Mouse (Mus musculus) ZHBTc4 (cell line): ENCODE results near the gene Aatk.

ENCODE experiments used
- DNase-seq: peaks from one replicate; pipeline ENCODE4 v3.0.0-alpha.2; 2011; ENCODE audit warnings: low read depth, low spot score

Aatk gene

DNA sequence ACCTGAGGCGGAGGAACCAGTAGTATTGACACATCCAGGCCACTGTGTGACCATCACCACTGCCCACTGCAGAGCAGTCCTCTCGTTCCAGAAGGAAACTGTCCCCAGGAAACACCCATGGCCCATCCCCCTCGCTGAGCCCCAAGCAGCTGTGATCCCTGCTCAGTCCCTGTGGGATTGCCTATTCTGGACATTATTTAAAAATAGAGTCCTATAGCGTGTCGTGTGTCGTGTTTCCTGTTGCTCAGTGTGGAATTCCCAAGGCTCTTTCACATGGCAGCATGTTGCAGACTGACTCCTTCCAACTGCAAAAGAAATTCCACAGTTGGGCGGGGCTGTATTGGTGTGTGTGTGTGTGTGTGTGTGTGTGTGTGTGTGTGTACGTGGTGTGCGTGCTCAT lies 5.3 kb upstream of the Aatk start:
- no peak for DNase-seq

DNA sequence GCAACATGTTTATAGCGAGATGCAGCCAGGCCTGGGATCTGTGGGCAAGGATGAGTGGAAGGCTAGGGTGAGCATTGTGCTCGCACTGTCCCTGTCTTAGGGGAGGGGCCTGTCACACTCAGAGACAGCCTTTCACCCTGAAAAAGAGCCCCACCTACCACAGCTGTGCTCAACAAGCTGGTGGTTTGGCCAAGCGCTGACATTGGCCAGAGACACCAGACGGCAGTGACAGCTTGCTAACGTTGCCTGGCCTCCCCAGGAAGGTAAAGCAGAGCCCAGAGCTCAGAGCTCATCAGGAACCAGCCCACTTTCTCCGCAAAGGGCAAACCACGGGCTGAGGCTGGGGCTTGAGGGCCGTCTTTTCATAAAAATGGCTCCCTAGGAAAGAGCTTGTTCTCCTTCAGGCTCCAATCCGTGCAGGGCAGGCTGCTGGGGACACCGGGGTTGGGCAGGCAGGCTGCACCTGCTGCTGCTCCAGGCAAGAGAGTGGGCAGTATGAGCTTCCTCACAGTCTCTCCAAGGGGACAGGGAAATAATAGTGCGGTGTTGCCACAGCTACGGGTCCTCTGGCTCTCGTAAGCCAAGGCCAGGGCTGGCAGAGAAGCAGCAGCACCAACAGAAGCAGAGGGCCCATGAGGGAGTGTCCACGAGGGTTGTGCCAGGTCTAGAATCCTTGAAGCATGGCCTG lies 4.3 kb upstream of the Aatk start:
- DNase-seq = peak; percentile 42

DNA sequence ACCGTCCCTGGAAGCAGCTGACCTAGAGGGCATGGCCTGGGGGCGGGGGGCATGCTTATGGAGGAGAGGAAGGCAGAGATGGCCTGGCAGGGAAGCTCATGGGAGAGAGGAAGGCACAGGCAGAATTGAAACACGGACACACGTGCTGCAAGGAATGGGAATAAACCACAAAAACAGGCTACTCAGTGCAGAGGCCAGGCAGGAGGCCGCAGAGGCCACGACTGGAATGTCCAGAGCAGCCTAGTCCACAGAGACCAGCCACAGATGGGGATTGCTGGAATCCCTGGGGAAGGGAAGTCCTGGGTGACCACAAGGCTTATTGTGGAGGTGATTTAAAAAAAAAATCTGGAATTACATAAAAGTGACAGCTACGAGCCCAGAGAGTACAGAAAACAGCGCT lies 2.1 kb upstream of the Aatk start:
- no peak for DNase-seq

DNA sequence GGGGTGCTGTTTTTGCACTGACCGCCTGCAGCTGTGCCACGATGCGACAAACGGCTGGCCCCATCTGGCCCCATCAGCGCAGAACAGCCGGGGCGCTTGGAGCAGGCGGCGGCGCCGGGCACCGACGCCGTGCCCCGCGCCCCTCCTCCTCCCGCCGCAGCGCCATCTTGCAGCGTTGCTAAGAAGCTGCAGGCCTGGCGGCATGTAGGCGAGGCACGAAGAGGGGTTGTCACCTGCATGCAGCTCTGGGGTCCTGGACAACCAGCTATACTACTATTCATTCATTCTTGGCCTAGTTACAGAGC lies 1.2 kb upstream of the Aatk start:
- DNase-seq = peak; percentile 41

DNA sequence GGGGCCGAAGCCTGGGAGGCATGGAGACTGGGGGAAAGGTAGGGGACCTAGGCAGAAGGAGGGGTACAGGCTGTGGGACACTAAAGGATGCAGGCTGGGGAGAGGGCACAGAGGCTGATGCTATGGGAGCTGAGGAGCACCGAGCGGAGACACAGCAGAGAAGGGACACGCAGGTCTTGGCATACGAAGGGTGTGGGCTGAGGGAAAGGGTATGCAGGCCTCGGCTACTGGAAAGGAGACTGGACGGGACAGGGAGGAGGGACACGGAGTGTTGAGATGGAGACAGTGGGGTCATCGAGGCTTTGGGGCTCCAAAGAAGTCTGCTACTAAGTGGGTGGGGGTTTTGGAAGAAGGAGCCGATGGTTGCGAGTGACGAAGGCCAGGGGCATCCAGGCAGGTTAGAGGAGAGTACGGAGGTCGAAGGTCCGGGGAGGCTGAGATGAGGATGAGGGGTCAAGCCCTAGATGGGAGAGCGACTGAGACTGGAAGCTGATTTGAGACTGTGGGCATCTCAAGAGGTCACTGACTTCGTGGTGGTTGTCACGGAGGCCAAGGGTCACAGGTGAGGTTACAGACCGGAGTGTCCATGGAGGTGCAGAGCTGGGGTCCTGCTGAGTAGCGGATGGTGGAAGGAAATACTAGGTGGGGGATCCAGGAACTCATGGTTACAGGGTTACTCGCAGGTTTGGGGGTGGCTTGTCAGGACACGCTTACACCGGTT lies 724 bp upstream of the Aatk start:
- no peak for DNase-seq

DNA sequence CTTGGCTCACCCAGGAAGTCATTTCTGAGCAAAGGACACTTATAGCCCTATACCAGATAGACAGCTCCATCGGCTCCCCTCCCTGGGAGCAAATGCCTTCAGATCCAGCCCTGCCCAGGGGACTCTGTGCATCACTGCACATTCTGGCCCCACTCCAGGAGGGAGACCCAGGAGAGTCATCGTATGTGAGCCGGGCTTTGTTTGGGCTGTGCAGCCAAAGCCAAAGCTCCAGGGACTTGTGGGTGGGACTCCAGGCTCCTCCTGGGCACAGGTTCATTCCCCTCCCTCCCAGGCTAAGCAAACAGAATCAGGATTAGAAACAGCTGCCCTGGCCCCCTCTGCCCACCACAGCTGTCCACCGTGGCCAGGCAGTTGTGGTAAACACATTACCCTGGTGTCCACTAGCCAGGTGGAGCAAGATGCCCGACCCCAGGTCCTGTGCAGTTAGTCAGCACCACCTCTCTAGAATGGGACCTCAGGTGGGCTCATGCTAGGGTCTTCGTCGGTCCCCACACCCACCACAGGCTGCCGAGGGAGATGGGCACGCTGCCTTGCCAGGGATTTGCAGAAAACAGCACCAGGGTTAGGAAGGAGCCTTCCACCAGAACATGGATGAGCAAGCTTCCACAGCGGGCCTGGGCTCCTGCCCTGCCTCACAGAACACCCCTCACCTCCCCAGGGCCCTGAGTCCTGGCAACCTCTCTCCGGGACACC lies 971 bp downstream of the Aatk start:
- no peak for DNase-seq

DNA sequence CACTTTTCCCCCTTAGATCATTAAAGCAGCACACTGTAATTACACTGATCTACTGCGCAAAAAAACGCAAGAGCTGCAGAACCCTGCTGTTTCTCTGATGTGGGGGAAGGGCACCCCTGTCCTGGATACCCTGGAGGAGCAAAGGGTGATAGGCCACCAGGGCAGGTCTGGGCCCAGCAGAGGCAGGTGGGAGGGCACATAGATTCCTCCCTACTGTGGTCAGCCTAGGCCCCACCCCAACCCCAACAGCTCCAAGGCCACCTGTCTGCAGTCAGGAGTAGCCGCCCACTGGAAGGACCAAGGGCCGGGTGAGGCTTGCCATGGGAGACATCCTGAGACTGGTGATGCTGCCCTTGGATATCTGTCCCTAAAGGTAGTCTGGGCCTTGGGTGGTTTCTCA lies 1.6 kb downstream of the Aatk start:
- no peak for DNase-seq

DNA sequence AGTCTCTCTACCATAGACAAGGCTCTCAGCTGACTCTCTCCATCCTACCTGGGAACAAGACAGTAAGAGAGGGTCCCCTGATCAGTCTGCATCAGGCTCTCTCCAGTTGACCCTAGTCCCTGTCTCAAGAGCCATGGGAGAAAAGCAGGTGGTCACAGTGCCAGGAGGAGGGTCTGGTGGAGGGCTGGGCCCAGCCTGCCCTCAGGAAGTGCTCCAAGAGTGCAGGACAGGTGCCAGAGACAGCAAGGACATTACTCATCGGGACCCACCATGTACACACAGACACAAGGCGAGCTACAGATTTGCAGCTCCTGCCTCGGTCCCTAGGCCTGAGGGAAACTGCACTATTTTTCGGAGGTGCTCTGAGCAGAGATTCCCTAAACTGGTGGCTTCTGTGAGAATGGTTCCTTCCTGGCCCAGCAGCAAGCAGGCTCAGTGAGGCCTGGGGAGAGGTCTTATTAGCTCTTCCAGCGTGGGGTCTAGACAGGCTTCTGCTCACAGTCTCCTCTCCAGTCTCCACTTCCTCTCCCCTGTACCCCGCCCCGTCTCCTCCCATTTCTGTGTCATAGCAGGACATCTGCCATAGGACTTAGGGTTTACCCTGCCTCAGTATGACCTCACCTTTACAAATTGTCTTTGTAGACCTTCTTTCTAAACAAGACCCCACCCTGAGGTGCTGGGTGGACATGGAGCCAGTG lies 4.7 kb downstream of the Aatk start:
- no peak for DNase-seq

DNA sequence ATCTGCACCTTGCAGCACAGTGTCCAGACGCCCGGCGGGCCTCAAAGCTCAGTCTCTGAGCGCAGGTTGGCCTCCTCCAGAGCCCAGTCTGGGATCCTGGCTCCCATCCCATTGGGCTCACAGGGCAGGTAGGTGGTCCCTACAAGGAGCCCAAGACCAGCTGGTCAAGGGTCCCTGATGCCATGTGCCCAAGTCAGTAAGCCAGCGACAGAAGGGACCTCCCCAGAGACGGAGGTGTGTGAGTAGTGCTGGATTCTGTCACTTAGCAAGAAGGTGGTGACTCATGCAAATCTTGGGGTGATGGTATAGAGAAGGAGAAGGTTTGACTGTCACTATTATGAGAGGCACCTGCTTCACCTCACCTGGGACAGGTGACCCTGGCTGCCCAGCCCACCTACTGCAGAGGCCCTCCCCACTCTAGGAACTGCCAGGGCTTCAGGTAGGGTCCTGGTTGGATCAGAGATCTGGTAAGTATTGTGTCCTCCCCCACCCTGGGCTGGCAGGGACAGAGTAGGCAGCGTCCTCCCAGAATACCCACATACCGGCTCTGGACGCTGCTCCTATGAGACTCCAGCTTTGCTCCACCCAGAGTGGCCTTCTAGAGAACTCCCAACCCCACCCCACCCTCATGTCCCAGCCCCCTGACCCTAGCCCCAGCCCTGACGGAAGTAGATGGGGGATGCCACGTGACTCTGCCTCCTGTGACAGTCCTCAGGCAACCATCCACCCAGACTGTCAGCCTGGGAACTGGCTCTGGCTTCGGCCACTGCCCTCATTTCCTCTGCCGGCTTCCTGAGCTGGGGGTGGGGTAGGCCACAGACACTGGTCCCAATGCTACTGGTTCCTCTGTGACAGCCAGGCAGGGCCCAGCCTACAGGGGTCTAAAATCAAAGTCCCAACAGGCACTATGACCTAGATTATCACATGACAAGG lies 5.5 kb downstream of the Aatk start:
- DNase-seq = peak; percentile 46

DNA sequence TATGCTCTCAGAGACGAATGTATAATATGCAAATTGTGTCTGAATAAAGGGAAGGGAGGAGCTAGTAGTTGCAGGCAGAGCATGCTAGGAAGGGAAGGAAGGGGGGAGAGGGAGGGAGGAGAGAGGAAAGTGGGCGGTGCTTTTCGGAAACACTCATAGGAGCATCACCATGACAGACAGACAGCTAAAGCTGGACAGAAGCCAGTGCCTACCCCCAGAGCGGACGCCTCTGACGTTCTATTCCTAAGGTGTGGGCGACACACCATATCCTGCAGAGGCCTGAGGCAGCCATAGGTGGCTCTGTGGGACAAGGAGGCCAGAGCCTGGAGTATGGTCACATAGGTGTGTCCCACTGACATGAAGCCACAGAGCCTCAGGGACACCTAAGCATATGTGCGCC lies 6.5 kb downstream of the Aatk start:
- DNase-seq = no peak

DNA sequence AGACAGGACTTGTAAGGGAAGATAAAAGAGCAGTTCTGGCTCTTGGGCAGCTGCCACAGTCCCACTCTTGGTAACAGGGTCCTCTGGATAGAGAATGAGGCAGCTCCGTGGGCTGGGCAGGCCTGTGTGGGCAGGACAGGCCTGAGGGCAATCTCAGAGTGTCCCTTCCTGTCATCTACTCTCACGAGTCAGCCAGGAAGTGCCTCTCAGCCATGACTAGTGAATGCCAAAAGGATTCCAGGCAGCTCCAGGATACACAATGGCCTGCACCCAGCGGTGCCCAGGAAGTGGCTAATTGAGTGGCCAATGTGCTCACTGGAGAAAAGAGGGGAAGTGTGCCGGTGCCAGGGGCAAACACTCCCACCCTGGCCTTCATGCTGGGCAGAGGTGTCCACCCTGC lies 7.4 kb downstream of the Aatk start:
- DNase-seq = no peak

DNA sequence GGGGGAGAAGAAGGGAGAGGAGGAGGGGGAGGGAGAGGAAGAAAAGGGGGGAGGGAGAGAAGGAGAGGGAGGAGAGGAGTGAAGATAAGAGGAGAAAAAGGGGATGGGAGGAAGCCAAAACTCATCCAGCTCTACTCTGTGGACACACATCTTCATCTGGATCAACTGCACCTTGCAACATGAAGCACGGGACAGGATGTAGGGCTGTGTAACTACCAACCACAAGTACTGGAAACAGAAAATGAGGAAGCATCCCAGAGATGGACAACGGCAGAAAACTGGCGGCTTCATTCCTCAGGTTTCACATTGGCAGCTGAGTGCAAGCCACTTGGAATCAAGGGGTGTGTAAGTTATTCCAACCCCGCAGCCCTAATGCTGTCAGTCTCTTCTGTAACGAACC lies 12.2 kb downstream of the Aatk start:
- DNase-seq = no peak

DNA sequence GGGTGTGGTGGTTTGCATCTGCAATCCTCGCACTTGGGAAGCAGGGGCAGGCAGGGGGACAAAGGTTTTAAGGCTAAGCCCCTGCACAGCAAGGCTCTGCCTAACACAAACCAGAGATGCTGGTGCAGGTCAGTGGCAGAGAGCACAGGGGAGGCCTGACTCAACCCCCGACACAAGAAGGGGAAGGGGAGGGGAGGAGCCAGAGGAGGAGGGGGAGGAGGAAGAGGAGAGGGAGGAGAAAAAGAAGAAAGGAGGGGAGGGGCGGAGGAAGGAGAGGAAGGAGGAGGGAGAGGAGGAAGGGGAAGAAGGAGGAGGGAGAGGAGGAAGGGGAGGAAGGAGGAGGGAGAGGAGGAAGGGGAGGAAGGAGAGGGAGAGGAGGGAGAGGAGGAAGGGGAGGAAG lies 12.7 kb downstream of the Aatk start:
- DNase-seq = no peak

DNA sequence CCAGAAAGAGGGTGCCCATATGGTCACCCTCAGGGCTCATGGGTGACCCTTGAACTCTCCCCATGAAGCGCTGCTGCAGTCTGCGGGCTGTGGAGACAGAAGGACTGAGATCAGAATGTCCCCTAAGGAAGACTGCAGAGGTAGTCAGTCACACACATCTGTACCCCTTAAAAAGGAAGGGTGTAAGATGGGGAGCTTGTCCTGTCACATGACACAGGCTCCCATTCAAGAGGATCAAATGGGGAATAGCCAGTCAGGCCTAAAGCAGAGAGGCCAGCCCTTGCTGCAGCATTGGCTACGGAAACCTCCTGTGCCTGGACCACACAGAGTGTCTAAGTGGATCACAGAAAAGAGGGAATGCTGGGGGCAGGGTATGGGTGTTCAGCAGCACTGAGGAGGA lies 13.5 kb downstream of the Aatk start:
- DNase-seq = no peak

DNA sequence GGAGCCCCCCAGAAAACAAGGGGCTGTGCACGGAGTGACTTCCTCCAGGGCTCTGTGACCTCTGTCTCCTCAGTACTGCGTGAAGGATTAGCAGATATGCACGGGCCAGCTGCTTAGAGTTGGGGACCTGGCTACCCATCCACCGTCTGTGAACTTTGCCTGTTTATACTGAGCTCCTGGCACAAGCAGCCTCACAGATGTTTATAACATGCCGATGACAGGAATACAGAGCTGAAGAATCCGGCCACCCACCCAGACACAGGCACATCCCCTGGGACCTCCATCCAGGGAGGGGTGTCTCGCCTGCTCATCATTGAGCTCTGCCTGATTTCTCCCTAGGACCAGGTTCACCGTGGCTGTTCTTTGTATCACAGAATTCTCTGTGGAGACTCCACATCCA lies 14.9 kb downstream of the Aatk start:
- DNase-seq = no peak

DNA sequence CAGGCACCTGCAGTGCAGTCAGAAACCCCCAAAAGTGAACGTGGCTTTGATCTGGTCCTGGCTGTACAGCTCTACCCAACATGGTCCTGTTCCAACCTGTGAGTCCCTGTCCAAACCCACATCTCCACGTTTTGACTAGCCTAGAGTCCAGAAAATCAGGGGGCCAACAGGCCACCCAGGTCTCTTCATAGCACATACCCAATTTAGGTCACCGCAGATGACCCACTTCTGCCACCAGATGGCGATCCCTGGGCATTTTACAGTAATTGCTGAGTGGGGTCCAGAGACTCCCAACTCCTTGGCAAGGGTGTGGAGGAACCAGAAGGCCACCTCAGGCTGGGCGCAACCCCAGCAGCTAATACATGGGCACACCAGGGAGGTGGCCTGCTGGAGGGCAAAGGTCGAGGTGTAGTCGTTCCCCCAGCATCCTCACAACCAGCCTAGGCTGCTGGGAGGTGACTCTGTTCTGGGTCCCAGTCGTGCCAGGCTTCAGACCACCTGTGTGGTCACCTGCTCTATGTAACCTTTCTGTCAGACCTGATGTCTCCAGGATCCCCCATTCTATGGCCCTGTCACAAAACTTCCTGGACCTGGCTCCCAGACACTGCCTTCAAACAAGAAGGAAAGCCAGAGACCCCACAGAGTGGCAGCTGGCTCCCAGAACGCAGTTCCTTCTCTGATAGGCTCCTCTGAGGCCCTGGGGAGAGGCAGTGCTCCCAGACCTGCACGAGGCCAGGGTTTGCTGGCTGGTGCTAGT lies 16.6 kb downstream of the Aatk start:
- peak; percentile 58 for DNase-seq

DNA sequence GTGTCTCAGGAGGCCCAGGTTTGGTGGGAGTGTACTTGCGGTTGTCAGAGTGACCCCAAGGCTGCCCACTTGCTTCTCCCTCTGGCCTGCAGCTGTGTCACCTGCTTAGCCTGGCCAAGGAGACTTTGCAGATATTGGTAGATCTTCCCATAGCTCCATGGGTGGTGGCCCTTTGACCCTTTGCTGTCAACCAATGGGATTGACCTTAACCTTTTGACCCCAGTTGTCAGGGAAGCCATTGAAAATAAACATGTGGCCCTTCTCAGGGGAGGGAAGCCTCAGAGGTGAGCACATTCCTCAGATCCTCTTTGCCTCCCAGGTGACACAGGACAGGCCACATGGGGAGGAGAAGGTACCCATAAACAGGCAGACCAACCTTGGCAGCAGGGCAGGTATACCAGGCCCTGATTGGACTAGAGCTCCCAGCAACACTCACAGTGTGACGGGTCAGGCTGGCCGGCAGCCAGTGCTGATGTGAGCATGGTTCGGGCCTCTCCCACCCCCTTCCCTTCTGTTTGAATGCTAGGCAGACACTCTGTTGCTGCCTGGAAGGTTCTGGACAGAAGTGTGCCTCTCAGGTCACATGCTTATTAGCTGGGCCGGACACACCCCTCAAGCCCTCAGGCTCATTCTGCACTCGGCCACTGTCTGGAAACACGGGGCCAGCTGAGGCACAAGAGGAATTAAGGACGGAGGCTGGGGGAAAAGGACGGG lies 17.4 kb downstream of the Aatk start:
- peak; percentile 56 for DNase-seq

DNA sequence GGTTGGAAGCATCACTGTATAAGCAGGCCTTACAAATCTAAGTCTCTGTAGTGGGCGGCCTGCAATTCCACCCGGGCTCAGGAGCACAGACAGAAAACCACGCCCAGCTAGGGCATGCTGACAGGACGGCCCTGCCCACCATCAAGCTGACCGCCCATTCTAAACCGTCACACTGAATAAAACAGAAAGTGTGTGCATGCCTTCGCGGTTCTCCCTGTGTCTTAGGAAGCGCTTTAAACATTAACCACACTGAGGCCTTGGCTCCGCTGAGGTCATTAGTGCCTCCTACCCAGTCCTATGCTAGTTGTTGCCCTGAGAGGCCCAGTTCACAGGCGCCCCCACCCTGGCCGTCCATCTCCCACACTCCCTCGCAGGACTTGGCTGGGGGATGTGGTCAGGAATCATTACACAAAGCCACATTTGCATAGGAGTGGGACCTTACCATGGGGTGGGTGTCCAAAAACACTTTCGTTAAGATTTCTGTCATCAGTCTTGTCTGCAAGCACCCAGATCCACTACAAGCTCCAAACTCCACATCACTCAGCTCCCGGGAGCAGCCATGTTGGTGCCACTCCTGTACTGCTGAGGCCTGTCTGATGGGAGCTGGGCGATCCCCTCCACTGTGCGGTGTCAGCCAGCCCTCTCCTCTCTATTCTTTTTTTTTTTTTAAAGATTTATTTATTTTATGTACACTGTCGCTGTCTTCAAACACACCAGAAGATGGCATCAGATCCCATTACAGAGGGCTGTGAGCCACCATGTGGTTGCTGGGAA lies 18.5 kb downstream of the Aatk start:
- no peak for DNase-seq

DNA sequence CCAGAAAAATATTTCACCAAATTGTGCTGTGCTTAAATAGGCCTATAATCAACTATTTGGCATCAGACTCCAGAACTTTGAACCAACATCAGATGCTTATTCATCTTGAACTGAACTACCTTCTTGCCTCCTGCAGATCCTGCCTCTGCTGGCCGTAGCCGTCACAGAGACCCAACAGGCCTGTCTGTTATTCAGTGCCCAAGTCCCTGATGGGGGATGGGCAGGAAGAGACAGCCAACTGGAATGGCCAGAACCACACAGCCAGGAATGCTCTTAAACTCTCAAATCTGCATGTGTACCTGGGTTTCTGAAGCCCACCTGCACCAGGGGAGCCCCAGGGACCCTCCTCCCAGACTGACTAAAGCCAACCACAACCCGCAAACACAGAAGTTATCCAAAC lies 20.0 kb downstream of the Aatk start:
- no peak for DNase-seq
